Mouse (Mus musculus) c-Kit-positive CD71-negative TER-119-negative erythroid progenitor cells, embryonic 14.5 days (primary cell): ENCODE results near the gene Ttll10.

Experiments
- DNase-seq: peaks from one replicate; pipeline ENCODE4 v3.0.0-alpha.2; 2013; ENCODE audit warnings: low read depth

Gene Ttll10

DNA sequence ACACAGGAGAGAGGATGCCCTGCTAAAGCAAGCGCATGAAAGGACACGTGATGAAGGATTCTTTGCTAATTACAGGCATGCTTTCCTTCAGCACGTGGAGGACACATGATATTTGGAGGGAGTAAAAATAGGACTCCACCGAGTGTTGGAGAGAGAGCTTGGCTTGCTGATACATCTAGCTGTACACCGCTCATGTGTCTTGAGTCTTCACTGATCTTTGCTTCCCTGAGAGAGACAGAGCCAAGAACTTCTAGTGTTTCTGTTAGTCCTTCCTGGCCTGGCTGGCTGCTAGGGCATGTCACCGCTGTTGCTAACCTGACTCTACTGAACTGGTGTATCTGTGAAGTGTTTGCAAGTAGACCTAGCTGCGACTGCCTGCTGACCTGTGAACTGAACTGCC lies 35.0 kb downstream of the Ttll10 start:
- no peak for DNase-seq

DNA sequence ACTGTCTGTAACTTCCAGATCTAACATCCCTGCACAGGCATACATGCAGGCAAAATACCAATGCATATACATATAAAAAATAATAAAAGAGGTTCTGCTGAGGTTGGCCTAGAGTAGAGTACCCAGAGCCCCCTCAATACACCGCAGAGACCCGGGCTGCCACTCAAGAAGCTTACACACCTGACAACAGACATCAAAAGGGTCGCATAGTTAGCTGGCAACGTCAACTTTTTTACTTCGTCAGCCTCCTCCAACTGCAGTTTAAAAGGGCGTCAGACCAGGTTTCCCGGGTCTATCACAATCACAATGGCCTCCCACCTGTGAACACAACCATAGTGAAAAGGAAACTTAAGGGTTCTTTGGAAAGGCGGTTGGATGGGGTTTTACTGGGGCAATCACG lies 35.7 kb downstream of the Ttll10 start:
- no peak for DNase-seq

DNA sequence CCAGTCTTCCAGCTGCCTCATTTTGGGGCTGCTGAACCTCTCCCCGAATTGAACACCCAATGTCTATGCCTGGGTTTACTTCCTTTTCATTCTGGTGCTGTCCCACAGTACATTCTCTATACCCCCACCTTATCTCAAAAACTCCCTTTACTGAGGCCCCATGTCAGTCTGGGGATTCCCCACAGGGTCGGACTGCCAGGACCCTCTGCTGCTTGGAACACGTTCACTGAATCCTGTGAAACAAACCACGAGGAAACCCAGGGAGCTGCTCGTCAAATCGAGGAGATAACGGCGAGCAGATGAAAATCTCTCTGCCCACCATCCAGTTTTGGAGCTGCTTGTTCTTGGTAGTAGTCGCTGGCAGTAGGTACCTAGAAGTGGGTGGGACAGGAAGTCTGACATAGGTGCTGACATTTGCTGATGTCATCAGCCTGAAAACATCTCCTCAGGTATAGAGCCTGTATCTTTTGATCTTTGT lies 37.2 kb downstream of the Ttll10 start:
- DNase-seq = no peak

DNA sequence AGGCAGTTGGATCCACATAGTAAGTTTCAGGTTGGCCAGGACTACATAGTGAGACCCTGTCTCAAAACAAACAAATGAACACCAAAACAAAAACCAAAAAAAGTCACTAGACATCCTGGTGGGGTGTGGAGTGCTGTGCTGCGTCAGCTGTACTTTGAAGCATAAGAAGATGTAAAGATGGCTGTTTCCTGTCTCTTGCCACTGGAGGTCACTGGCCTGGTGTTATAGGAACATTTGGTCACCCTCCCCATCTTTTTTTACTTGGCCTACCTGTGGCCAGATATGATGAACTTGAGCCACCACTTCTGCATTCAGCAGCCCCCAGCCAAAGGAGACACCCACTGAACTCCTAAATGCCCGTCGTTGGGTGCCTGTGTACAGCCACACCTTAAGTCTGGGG lies 37.8 kb downstream of the Ttll10 start:
- DNase-seq = no peak

DNA sequence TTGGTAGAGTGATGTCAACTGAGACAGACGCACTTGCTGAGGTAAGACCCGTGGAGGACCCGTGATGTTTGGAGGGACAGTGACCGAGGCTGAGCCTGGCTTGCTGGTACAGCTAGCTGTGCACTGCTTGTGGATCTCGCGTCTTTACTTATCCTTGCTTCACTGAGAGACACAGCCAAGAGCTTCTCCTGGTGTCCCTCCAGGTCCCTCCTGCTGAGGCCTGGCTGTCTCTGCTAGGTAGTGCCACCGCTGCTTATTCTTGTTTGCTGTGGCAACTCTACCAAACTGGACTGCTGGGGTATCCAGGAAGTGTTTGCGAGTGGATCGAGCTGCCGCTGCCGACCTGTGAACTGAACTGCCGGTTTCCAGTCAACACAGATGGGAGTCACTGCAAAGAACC lies 39.4 kb downstream of the Ttll10 start:
- no peak for DNase-seq

DNA sequence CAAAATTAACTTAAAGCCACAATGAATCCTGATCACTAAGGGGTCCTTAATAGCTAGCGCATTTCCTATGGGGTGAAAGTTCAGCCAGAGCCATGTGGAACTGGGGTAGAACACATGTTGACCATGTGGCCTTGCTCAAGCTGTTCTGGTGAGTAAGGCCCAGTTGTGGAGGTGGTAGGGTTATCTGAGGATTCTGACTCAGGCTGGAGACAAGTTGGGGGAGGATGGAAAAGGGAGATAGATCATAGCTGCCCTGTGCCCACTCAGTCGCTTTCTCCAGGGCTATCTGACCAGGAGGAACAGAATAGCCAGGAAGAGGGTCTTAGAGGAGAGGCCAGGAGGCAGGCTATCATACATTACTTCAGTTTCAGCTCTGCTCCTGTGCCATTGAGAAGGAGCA lies 44.8 kb downstream of the Ttll10 start:
- no peak for DNase-seq

DNA sequence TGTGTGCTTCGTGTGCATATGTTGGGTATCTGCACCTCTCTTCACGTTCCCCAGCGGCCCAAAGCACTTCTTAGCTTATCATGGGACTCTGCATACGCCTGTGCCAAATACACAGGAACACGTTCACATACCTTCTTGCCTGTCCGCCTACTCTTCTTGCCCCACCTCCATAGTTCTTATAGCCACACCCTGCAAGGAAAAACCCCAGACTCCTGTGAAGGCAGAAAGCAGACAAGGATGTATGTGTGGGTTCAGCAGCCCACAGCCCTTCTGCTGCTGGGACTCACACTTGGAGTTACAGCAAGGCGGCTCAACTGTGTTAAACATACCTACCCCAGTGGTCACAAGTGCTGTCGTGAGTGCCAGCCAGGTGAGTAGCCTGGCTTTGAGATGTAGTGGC lies 45.6 kb downstream of the Ttll10 start, which contains the start of gene Tnfrsf4:
Gene Tnfrsf4, plus strand, starts transcription at position 207 of the 400 bp plus-strand sequence.
- no peak for DNase-seq

DNA sequence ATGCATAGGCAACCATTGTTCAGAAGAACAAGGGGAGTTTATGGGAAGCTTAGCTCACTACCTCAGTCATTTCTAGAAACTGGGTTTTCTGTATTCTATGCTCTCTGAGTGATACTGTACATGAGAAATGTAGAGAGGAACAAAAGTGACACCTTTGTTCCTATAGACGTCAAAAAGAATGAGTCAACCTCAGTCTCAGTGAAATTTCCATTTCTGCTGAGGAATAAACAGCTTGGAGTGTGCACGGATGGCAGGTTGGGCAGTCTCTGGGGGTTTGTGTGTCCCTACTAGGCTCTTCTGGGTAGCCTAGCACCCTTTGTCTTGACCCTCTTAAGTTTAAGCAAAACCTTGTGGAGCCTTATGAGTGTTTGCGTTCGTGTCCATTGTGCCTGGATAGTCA lies 50.8 kb downstream of the Ttll10 start:
- DNase-seq = no peak

DNA sequence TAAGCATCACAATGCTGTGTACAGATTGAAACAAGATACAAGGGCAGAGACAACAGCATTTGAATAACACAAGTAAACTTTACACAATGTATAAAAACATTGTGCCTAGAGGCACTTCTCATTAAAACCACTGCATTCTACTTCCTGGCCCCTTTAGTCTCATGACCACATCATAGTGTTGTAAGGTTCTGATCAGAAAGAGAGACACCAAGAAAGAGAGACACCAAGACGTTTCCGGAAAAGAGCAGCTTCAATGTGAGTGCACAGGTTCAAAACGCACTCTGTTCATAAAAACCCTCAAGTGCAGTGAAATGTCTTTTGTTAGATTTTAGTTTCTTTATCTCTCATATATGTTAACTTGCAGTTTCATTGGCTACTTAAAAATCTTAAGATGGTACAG lies 55.1 kb downstream of the Ttll10 start:
- DNase-seq = no peak

DNA sequence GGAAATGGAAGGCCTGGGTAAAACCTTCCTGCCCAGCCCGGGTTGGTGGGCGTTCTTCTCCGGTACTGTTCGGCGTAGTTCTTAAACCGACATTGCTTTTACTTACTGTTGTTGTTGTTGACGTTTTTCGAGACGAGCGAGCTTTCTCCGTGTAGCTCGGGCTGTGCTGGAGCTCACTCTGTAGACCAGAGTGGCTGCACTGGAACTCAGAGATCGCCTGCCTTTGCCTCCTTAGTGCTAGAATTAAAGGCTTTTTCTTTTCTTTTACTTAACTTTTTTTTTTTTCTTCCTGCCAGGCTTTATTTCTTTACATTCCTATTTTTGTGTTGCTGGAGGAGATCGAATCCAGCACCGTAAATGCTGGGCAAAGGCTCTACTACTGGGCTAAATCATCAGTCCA lies 65.6 kb downstream of the Ttll10 start:
- no peak for DNase-seq

DNA sequence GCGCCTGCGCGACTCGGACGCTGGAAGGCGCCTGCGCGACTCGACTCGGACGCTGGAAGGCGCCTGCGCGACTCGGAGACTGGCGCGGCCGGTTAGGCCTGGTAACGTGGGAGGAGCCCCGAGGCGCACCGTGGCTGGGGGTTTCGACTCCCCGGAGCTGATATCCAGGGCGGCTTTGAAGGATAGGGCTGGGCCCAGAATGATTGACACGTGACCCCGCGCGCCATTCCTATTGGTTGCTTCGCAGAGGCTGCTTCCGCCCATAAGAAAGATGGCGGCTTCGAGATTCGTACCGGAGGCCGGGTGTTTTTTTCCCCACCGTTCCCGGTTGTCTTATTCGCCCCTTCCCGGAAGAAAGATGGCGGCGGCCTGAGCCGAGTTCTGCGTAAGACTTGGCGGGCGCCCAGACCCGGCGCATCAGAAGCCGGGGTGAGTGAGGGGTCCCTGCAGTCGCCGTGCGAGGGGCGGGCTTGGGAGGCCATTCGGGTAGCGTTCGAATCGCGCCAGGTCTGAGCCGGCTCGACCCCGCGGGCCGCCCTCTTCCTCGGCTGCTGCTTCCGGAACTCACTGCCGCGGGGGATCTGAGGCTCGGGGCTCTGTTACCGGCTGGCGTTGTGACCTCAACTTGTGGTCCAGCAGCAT lies 66.2 kb downstream of the Ttll10 start:
- DNase-seq = peak; percentile 93

DNA sequence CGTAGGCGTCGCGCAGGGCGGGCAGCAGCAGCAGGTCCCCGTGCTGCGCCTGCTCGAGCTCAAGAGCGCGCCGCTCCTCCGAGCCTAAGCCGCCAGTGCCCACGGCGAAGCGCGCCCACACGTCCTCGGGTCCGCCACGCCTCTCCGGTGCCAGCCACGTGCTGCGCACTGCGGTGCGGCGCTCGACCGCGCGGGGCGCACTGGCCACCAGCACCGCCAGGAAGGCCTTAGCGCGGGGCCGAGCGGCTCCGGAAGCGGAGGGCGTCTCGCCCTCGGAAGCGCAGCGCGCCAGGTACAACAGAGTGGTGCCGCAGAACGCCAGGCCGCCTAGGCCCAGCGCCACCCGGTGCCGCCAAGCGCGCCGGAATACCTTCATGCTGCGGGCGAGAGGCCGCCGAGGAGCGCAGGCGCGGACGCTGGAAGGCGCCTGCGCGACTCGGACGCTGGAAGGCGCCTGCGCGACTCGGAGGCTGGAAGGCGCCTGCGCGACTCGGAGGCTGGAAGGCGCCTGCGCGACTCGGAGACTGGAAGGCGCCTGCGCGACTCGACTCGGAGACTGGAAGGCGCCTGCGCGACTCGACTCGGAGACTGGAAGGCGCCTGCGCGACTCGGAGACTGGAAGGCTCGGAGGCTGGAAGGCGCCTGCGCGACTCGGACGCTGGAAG lies 66.8 kb downstream of the Ttll10 start, which contains the start of the genes B3galt6 and Sdf4:
Gene B3galt6, minus strand, starts transcription at position 409 of the 665 bp plus-strand sequence.
Gene Sdf4, plus strand, starts transcription at position 632 of the 665 bp plus-strand sequence.
- DNase-seq = peak; percentile 78

DNA sequence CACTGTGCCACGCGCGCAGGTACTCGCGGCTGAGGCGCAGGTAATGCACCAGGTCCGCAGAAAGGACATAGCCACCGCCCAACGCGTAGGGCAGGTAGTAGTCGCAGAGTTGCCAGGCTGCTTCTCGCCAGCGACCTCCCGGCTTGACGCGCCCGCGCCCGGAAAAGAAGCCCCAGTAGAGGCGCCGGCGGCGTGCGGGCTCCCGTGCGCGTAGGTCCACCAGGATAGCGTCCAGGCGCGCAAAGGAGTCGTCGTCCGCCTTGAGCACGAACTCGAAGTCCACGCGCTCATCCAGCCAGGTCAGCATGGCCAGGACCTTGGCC lies 67.3 kb downstream of the Ttll10 start:
- no peak for DNase-seq

DNA sequence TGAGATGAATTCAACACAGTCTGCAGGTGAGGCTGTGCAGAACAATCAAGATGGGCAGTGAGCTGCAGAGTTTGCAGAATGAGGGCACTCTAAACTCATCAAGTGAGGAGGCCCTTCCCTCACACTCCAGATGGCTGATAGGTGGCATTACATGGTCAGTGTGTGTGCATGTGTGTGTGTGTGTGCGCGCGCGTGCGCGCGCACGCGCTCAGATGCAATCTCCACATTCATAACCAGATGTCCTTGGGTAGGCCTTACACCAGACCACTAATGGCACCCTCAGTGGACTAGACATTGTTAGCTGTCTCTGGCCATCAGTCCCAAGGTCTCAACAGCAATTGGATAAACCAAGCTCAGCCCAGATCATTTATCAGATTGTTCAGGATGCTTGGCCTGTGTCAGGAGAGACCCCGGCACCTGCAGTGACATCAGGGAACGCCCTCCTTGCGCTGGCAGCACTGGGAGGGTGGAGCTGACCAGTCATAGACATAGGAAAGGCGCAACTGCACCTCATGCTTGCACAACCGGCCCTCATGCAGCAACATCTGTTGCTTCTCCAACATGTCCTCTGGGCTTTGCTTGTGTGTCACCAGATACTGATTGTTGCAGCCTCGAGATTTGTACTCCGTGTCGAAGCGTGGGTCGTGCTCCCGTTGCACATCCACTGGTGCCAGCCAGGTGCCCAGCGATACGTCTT lies 67.9 kb downstream of the Ttll10 start:
- DNase-seq = no peak
